13 mouse cellular contexts compared by ENCODE assay signal in the genomic region with DNA sequence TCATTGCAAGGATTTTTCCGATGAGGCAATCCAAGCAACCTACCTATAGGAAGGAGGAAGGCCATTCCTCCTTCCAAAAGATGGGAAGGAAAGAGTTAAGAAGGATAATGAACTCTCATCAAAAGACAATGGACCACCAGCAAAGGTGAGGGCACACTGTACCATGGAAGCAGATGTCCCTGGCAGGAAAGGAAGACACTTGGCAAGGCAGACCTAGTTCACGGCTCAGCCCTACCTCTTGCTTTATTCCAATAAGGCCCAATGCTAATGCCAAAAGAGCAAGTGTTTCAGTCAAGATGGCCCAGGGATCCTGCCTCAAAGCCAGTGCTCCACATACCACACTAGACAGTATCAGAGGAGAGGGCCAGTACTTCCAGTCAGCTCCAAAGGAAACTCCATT.
"Had no signal": no experiment of that assay in that cellular context is flagged by ENCODE, and none has a peak within 500 bp of the region (broad histone marks: within the 10 kb centered on the region; RNA-seq: fewer than 3 reads in every experiment).

No protein-coding gene starts in this region.

- ATAC-seq: midbrain, embryonic 16.5 days had no signal

- DNase-seq: lung, adult 18-20 months; lung, embryonic 14.5 days; lung, postnatal 10 days; lung, postnatal 4 days; midbrain, embryonic 14.5 days; retina, postnatal 1 day; right cerebral cortex, adult 18-20 months; right cerebral cortex, postnatal 25 days; right cerebral cortex, postnatal 4 days; thymus, adult 18-20 months; thymus, postnatal 14 days; thymus, postnatal 36 days had no signal
